Mouse (Mus musculus): ENCODE measurements at regions not wholly inside any gene's neighbourhood (a gene's known extent, or its start where the extent isn't known, plus 50 kb on each side); places are given as distances from the start of the nearest gene placed in this dataset.

DNA sequence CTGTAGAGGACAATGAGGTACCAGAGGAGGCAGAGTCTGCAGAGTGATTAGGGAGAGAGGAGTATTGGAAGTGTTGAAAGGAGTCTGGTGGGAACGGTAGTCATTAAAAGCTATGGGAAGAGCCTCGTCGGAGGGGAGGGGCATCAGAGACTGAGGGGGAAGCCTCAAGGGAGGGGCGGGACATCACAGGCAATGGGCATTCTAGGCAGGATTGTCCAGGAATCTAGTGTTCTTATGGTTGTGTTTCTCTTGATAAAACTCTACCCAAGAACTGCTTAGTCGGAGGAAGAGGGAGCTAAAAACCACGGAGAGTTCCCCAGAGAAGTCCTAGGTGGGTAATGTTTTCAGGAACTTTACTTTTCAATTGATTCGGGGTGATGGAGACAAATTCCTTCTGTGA is 90.2 kb downstream of the Sec23ip start:
- no peak for DNase-seq (ENCODE audit: low read depth, low spot score)

DNA sequence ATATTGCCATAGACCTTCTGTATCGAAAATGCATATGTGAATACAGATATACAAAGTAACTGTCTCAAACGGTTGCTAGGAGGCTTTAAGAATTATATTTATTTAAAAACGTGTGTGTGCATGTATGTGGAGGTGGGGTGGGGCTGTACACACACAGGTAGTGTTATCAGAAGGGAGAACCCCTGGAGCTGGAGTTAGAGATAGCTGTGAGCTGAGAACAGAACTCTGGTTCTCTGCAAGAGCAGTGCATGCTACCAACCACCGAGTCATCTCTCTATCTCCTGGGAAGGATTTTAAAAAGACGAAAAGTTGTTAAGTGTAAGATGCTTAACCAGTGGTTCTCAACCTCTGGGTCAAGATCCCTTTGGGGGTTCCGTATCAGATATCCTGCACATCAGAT is 91.7 kb downstream of the Sec23ip start:
- no peak for DNase-seq (ENCODE audit: low read depth, low spot score)

DNA sequence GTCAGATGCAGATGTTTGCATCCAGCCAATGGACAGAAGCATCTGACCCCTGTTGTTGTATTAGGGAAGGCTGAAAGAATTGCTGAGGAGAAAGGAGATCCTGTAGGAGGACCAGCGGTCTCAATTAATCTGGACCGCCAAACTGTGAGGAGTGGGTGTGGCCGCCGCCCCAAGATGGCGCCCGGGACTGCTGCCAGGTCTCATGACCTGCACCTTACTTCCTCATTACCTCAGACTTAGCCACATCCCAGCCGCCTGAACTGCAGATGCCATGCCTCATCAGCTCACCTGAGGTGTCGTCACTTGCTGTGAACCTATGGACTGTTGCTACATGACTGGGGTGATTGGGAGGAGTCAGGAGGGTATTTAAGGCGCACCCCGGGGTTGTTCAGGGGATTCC is 97.8 kb downstream of the Sec23ip start:
- no peak for DNase-seq (ENCODE audit: low read depth, low spot score)

DNA sequence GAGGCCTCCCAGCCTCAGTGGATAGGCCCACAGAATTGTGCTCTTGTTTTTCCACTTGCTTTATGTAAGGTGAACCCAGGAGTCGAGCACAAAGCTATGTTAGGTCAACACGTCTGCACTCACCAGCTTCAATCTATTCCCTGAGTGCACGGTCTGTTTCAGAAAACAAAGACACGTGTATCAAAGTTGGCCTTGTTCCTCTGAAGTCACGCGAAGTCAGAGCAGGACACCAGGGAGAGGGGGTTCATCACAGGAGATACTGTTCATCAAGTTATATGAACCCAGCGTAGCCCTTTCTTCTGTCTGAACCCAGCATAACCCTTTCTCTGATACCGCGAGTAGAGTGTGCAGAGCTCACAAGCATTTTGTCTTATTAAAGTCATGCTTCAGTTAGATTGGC is 98.8 kb downstream of the Sec23ip start:
- no peak for DNase-seq (ENCODE audit: low read depth, low spot score)

DNA sequence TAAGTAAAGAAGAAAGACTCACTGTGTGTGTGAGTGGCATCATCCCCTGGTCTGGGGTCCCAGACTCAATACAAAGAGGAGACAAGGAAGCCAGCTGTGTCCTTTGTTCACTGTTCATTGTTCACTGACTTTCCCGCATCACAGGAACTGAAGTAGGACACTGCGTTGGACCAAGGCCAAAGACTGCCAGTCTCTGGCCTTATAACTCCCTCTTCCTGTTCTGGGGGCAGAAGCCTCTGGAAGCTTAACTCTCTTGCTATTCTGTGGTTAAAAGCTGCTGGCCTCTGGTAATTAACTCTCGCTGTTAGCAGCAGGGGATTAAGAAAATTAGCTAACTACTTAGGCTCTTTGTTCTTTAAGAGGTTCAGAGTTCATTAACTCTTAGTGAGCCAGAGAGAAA is 104.5 kb downstream of the Sec23ip start:
- no peak for DNase-seq (ENCODE audit: low read depth, low spot score)

DNA sequence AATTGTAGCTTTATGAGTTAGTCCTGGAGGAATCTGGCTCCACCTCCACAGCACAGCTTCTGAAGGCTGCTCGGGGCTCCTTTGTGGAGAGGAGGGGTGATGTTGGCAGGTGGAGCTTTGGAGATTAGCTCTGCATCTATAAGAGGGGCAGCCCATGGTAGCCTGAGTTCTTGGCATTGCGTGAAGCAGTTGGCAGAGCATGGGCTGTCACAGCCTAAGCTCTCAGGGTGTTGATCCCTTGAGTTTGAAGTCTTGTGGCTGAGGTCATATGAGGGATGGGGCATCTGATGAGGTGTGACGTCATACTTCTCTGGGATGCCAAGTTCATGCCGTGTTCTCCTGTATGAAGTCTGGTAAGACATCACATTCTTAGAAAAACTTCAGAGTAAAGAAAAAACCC is 109.5 kb downstream of the Sec23ip start:
- no peak for DNase-seq (ENCODE audit: low read depth, low spot score)

DNA sequence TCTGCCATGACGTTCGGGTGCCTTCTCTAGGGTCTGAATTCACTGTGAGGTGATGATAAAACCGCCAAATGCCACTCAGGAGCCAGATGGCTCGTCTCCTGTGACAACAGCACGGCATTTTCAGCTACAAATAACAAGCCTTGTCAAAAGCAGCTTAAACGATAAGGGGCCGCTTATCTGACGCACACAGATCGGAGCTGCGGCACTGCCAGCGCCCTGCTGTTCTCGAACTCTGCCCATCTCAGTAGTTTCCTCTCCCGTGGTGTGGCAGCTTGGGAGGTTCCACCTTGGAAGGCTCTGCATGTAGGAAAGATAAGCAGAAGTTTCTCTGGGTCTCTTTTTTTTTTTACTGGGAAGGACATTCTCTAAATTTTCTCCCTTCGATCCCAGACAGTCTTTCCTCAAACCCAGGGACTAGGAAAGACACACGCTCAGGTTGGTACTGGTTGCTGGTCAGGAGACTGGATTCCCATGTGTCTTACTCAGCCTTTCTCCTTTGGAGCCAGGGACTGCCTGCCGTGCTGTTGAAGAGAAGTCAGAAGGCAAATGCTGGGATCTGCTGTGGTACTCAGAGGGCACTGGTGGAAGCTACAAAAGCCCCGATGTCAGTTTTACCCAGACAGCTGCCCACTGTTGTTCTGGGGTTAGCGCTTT is 110.1 kb downstream of the Sec23ip start:
- no peak for DNase-seq (ENCODE audit: low read depth, low spot score)

DNA sequence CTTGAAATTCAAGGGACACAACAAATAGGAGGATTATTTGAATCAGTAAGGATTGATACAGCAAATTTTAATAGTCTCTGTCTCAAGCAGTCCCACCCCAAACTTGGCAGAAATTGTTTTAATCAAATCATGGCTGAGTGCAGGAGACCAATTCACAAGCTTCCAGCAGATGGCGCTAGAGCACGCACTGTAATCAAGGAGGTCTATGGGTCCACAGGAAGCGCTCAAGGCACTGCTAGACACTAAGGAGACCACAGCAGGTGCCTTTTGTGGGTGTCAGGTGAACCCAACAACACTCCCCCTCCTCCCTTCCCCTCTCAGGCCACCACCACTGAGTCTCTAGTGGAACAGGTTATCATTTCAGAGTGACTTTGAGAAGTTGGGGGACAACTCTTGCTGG is 115.4 kb downstream of the Sec23ip start:
- DNase-seq (ENCODE audit: low read depth, low spot score): no peak

DNA sequence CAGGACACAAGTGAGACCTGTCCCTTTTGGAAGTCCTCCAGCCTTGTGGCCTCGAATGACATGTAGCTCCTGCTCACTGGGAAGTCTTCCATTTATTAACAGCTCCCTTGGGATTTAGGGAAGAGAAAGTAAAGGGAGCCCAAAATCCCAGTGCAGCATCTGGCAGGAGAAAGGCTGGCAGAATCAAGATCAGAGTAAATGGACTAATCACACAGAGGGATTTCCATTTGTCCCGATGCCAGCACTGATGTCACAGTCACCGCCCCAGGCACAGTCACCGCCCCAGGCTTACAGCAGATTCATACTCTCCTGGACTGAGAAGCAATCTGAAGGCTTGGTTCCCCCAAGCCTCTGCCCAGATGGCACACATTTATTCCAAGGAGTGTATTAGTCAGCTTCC is 116.0 kb downstream of the Sec23ip start:
- no peak for DNase-seq (ENCODE audit: low read depth, low spot score)

DNA sequence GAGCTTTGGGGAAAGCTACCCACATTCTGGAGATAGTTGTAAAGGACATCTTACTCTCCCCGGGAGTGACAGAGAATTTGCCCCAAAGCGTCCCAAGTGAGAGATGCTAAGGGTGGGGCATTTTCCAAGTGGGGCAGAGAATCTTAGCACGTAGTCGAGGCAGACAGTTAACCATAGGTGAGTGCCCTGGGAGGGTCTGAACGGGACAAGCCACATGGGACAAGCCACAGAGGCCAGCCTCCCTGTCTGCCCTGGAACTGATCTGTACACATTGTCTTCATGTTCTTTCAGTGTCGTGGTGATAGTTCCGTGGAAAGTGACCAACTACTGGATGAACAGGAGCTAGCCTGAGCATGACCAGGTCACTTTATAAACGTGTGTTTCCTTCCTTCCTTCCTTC is 116.6 kb downstream of the Sec23ip start:
- DNase-seq (ENCODE audit: low read depth, low spot score): no peak

DNA sequence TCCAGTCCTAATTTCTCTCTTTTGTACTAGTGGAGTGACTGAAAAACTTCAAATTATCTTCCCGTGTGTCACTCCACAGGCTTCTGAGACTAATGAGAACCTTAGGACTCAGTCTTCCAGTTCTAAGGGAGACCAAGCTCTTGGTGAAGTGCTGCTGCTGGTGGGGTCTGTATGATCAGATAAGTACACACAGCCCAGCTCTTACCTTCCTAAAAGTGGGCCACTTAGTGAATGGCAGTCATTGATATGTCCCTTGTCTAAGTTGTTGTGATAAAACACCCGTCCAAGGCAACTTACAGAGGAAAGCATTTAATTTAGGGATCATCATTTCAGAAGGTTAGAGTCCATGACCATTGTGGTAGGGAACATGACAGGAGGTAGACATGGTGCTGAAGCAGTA is 124.1 kb downstream of the Sec23ip start:
- no peak for DNase-seq (ENCODE audit: low read depth, low spot score)

DNA sequence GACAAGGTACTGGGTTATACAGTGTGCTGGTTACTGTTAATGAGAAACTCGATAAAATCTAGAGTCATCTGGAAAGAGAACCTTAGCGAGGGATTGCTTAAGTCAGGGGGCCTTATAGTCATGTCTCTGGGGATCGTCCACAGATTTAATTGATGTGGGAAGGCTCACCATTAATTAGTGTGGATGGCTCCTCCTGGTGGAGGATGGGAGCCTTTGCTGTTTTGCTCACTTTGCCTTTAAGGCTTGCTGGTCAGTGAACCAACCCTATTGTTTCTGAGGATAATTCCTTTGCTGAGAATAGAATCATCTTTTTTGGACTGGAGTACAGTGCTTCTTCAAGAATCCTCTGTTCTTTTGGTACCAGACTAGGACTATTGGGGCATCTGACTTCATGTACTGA is 139.3 kb downstream of the Sec23ip start:
- no peak for DNase-seq (ENCODE audit: low read depth, low spot score)

DNA sequence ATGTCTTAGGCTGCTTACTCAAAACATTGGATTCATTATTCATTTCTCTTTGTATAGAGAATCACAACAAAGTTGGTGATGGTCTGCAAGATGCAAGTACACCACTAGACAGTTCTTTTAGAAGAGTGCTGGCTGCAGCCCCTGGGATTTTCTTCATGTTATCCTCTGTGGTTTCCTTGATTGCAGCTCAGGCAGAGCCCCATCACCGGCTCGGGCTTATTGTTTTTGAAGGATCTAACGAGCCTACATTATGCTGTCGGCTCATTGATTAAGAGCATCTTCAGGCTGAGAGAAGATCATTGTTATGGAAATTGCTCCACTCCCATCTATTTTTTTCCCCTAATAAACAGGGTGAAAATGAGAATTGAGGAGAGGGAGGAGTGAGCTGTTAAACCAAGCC is 140.8 kb downstream of the Sec23ip start:
- DNase-seq (ENCODE audit: low read depth, low spot score): no peak

DNA sequence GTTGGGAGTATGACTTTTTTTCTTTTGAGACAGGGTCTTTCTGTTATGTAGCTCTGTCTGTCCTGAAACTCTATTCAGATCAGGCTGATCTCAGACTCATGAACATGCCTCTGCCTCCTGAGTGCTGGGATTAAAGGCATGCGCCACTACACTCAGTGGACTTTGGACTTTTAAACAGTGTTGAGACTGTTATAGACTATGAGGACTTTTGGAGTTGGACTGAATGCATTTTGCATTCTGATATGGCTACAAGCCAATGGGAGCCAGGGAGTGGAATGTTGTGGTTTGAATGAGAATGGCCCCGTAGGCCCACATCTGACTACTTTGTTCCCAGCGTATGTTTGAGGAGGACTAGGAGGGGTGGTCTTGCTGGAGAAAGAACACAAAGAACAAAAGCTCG is 165.4 kb downstream of the Sec23ip start:
- no peak for DNase-seq (ENCODE audit: low read depth, low spot score)

DNA sequence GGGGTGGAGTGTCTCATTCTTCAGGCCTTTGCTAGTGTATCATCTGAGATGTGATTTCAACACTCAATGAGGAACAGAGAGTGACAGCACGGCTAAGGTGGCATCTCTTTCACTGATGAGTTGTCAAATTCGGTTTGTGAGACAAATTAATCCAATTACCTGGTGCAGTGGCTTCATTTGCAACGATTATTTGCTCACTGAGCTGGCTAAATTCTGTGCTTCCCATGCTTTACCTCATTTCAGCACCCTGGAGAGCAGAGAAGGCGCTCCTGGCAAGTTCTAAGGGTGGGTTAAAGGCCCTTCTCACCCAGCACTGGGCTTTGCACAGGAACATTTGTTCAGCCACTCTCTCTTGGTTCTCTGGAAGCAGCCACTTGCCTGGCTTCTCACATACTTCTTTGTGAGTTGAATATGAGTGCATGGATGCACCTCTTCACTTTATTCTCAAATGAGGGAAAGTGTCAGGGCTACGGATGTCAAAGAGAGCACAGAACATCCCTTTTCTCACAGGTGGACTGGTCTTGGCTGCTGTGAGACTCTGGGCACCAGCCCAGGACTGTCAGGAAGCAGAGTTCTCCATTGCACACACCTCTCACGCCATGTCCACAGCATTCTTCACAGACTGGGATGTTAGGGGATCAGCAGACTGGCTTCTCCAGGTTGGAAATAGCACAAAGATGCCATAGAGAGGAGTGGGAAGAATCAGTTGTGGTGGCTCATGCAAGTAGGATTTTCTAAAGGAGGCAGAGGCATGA is 193.4 kb downstream of the Sec23ip start:
- DNase-seq (ENCODE audit: low read depth, low spot score): no peak

DNA sequence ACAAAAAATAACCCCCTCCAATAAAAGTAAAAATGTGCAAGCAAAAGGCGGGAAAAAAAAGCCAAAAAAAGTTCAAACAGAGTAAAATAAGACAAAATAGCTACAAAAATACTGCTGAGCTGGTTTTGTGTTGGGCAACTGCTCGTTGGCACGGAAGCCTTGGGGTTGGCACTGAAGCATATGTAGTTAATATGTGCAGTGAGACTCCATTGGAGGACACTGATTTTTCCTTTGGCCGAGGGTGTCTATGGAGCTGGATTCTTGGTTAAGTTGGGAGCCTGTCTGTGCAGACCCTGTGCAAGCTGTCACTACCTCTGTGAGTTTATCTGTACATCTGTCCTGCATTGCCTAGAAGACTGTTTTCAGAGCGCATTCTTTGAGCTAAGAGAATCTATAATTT is 215.8 kb downstream of the Sec23ip start:
- no peak for DNase-seq (ENCODE audit: low read depth, low spot score)

DNA sequence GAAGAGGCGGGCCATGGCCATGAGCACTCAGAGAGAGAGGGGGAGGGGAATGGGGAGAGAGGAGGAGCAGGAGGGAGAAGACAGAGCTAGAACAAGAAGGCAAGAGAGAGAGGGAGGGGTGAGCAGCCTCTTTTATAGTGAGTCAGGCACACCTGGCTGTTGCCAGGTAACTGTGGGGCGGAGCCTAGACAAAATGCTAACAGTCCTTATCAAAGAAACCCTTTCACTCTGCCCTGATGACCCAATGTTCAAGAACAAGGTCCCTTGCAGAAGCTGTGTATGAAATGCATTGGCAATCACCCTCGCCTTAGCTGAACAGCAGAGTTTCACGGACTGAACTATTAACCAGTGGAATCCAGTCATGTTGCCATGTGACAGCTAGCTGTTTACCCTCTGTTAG is 235.2 kb downstream of the Sec23ip start:
- no peak for DNase-seq (ENCODE audit: low read depth, low spot score)

DNA sequence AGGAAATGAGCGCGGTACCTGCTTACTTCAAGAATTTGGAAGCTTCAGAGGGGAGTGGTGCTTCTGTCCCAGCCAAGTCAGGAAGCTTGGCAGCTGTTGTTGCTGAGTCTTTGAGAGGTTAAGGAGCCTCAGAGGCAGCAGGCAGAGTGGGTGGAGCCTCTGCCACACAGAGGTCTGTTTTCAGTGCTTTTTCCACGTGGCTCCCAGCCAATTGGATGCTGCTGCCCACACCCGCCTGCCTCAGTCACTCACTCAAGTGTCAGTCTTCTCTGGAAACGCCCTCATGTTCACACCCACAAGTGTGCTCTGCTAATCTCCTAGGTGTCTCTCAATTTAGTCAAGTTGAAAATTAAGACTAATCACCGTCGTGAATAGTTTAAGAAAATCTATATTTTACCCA is 236.1 kb downstream of the Sec23ip start:
- DNase-seq (ENCODE audit: low read depth, low spot score): no peak

DNA sequence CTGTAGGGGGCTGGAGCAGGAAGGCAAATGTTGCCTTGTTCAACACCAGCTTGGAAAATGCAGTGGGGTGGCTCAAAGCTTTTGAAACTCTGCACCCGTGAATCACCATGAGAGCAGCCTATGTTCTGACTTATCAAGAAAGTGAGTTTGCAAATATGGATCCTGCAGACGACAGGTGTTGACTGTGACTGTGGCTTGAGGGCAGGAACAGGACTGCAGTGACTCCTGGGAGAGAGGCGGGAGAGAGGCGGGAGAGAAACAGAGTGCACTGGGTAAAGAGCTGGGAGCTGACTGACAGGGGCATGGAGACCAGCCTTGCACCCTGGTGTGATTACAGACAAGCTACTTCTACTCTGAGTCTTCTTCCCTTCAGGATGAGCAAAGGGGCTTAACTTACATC is 254.0 kb downstream of the Sec23ip start:
- DNase-seq (ENCODE audit: low read depth, low spot score): no peak

DNA sequence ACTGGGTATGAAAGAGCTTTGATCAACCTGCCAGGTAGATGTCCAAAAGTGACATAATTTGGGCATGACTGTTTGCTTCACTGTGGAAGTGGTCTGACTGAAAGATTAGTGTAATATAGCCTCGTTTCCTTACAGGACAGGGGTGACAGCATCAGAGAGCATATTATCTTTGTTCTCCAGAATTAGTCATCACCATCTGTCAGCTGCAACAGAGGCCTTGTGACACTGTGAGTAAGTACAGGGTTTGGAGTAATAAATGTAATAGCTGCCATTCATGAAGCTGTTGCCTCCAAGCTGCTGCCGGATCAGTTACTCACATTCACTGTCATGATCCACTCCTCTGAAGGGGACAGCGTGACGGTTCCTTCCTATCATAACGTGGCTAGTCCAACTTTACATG is 254.4 kb upstream of the Plpp4 start:
- no peak for DNase-seq (ENCODE audit: low read depth, low spot score)

DNA sequence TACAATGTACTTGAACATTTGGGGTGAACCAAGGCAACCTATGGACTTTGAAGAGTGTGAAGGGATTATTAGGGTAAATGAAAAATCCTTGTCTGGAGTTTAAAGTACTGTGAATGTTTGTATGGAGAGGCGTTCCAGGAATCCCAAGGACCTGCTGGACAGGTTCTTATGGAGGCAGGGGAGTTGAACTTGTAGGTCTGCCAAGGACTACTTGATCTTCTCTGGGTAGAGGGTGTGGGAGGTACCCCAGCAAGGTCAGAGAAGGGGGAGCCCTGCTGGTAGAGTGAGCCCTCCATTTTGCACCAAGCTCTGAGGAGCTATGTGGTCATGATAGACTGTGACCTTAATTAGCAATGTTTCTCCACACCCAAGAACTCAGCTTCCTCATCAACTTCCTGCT is 253.7 kb upstream of the Plpp4 start:
- no peak for DNase-seq (ENCODE audit: low read depth, low spot score)

DNA sequence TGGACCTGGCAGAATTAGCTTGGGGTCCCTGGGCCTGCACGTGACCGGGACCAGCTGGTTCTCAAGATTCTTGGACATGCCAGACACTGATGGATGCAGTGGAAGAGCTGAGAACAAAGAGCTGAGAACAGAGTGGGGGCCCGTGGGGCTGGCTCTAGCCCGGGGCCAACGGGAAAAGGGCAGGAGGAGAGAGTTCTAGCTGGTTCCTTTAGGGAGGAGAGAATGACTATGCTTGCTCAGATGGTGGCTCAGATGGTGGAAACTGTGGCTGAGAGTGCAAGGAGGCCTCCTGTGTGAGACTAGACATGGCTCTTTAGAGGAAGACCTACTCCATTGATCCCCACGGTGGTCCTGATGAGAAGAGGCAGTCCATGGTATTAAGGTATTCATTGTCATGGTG is 240.5 kb upstream of the Plpp4 start:
- DNase-seq (ENCODE audit: low read depth, low spot score): no peak

DNA sequence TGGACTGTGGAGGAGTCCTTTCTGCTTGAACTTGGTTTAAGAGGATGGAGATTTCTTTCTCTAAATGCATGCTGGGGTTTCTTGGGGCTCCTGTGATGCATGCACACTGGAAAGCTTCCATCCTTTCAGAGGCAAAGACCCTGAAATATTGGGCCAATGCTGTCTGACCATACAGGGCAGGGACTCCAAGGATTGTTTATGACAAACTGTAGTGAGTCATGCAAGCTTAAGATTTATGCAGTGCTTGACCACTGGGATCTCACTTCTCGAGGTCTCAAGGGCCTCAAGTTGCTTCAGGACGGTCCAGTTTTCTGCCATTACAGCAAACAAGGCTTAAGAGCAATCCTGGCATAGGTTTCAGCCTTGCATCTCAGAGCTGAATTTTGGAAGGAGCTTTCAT is 229.7 kb upstream of the Plpp4 start:
- no peak for DNase-seq (ENCODE audit: low read depth, low spot score)

DNA sequence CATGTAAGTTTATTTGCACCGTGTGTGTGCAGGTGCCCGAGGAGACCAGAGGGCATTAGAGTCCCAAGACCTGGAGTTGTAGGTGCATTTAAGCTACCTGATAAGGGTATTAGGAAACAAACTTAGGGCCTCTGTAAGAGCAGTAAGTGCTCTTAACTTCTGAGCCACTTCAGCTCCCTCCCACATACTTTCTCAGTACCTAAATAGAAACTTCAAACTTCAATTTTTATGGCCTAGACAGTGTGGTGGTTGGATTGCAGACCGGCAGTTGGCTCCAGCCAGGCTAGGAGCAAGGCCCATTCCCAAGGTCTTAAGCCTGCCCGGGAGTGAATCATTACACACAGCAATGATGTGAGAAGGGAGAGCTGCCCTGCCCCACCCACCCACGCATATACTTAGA is 208.8 kb upstream of the Plpp4 start:
- no peak for DNase-seq (ENCODE audit: low read depth, low spot score)

All from brain, embryonic 18.5 days (tissue).